Mouse (Mus musculus): ENCODE data around the gene Gm49337. TPM values are rescaled to one million over a fixed set of nuclear protein-coding genes. Genes with fewer than 3 reads are reported as not detected.

Gene Gm49337
- total RNA-seq (2014; rRNA removed) (not detected in 2 replicates), polyA plus RNA-seq (2015; fragmentation: Nextera tagmentation; extraction: Ambion mirVana) (not detected in 2 replicates)

- no peak within 1 kb of the TSS for H3K27ac ChIP-seq (ENCODE audit: low read depth, low read length)
- no peak within 1 kb of the TSS for H3K4me3 ChIP-seq (ENCODE audit: low read depth, low read length)
- no peak for ATAC-seq
- no peaks in the 10 kb centered on the region for H3K9me3 ChIP-seq (ENCODE audit: low read length)
- 79% methylated on average over 6 of the region's 6 CpGs for WGBS
- H3K27me3 ChIP-seq (ENCODE audit: insufficient read depth, low read length): no peaks in the 10 kb centered on the region
- no peak for TF ChIP-seq CTCF (IDR thresholded peaks at IDR 0.05; ENCODE audit: low read depth)
- H3K36me3 ChIP-seq (ENCODE audit: insufficient read depth): no peaks in the 10 kb centered on the region
- DNase-seq: no peak
- H3K4me2 ChIP-seq (ENCODE audit: low read depth): no peak within 1 kb of the TSS
- H3K4me1 ChIP-seq (ENCODE audit: insufficient read depth): peaks cover 13% of the 10 kb centered on the region; the same call in 1 of the 2 replicates
- H3K9ac ChIP-seq: no peak within 1 kb of the TSS
Observed at GRCm38 (mm10) chr4:116173072-116173471, at the start of gene Gm49337, which contains the start of gene 1700042G07Rik. Gene Gm49337 (plus strand): TSS chr4:116173384. Gene 1700042G07Rik (plus strand): TSS chr4:116173372.

GRCm38 (mm10) chr4:116123602-116124519 is 49.3 kb upstream of the Gm49337 start, which contains the start of the genes Rad54l and Pomgnt1:
Gene Rad54l (minus strand): TSS chr4:116123690.
Gene Pomgnt1 (plus strand): TSS chr4:116123840.
- peak within 1 kb of the TSS; percentile 59 for H3K9ac ChIP-seq
- no peaks in the 10 kb centered on the region for H3K27me3 ChIP-seq (ENCODE audit: insufficient read depth, low read length)
- H3K36me3 ChIP-seq (ENCODE audit: insufficient read depth): no peaks in the 10 kb centered on the region
- H3K4me2 ChIP-seq (ENCODE audit: low read depth): peak within 1 kb of the TSS; percentile 55
- peak; percentile 54 for TF ChIP-seq CTCF (IDR thresholded peaks at IDR 0.05; ENCODE audit: low read depth)
- under 1% methylated on average over 24 of the region's 24 CpGs for WGBS
- H3K9me3 ChIP-seq (ENCODE audit: low read length): no peaks in the 10 kb centered on the region
- peak; percentile 94 for DNase-seq
- H3K4me1 ChIP-seq (ENCODE audit: insufficient read depth): no peaks in the 10 kb centered on the region
- ATAC-seq: peak; percentile 99
- no peak within 1 kb of the TSS; the same call in 1 of the 2 replicates for H3K27ac ChIP-seq (ENCODE audit: low read depth, low read length)
- H3K4me3 ChIP-seq (ENCODE audit: low read depth, low read length): peak within 1 kb of the TSS; percentile 60

- H3K4me1 ChIP-seq (ENCODE audit: insufficient read depth): no peaks in the 10 kb centered on the region
Observed at GRCm38 (mm10) chr4:116125803-116126386, 47.3 kb upstream of the Gm49337 start.

GRCm38 (mm10) chr4:116127956-116128355 is 45.2 kb upstream of the Gm49337 start:
- no peak for TF ChIP-seq CTCF (IDR thresholded peaks at IDR 0.05; ENCODE audit: low read depth)
- Histone ChIP-seq H3K27me3 (ENCODE audit: insufficient read depth, low read length) (no peaks in the 10 kb centered on the region), H3K4me1 (ENCODE audit: insufficient read depth) (no peaks in the 10 kb centered on the region), H3K36me3 (ENCODE audit: insufficient read depth) (no peaks in the 10 kb centered on the region), H3K27ac (ENCODE audit: low read depth, low read length) (no peak overlapping the region), H3K9ac (no peak overlapping the region), H3K4me3 (ENCODE audit: low read depth, low read length) (no peak overlapping the region), H3K9me3 (ENCODE audit: low read length) (no peaks in the 10 kb centered on the region), H3K4me2 (ENCODE audit: low read depth) (no peak overlapping the region)
- ATAC-seq (no peak), DNase-seq (no peak)
- WGBS: 73% methylated on average over 6 of the region's 6 CpGs

More at GRCm38 (mm10) chr4:116125803-116126386, 47.3 kb upstream of the Gm49337 start:
- no peak overlapping the region for H3K9ac ChIP-seq
- WGBS: 96% methylated on average over 4 of the region's 4 CpGs
- H3K4me3 ChIP-seq (ENCODE audit: low read depth, low read length): no peak overlapping the region
- ATAC-seq: no peak
- H3K9me3 ChIP-seq (ENCODE audit: low read length): no peaks in the 10 kb centered on the region
- H3K27me3 ChIP-seq (ENCODE audit: insufficient read depth, low read length): no peaks in the 10 kb centered on the region
- no peak overlapping the region for H3K4me2 ChIP-seq (ENCODE audit: low read depth)
- no peak for TF ChIP-seq CTCF (IDR thresholded peaks at IDR 0.05; ENCODE audit: low read depth)
- DNase-seq: no peak
- no peak overlapping the region for H3K27ac ChIP-seq (ENCODE audit: low read depth, low read length)
- no peaks in the 10 kb centered on the region for H3K36me3 ChIP-seq (ENCODE audit: insufficient read depth)

GRCm38 (mm10) chr4:116133126-116133525 is 40.1 kb upstream of the Gm49337 start:
- Histone ChIP-seq H3K4me2 (ENCODE audit: low read depth) (no peak overlapping the region), H3K9me3 (ENCODE audit: low read length) (no peaks in the 10 kb centered on the region), H3K9ac (no peak overlapping the region), H3K4me3 (ENCODE audit: low read depth, low read length) (no peak overlapping the region), H3K36me3 (ENCODE audit: insufficient read depth) (no peaks in the 10 kb centered on the region), H3K27ac (ENCODE audit: low read depth, low read length) (no peak overlapping the region), H3K4me1 (ENCODE audit: insufficient read depth) (no peaks in the 10 kb centered on the region), H3K27me3 (ENCODE audit: insufficient read depth, low read length) (no peaks in the 10 kb centered on the region)
- DNase-seq (no peak), ATAC-seq (no peak)
- no peak for TF ChIP-seq CTCF (IDR thresholded peaks at IDR 0.05; ENCODE audit: low read depth)
- 91% methylated on average over 4 of the region's 4 CpGs for WGBS

GRCm38 (mm10) chr4:116134990-116135389 is 38.2 kb upstream of the Gm49337 start:
- H3K9me3 ChIP-seq (ENCODE audit: low read length): no peaks in the 10 kb centered on the region
- H3K4me2 ChIP-seq (ENCODE audit: low read depth): no peak overlapping the region
- H3K36me3 ChIP-seq (ENCODE audit: insufficient read depth): no peaks in the 10 kb centered on the region
- H3K4me1 ChIP-seq (ENCODE audit: insufficient read depth): no peaks in the 10 kb centered on the region
- H3K4me3 ChIP-seq (ENCODE audit: low read depth, low read length): no peak overlapping the region
- 21% methylated on average over 2 of the region's 2 CpGs for WGBS
- no peaks in the 10 kb centered on the region for H3K27me3 ChIP-seq (ENCODE audit: insufficient read depth, low read length)
- H3K27ac ChIP-seq (ENCODE audit: low read depth, low read length): no peak overlapping the region
- TF ChIP-seq CTCF (IDR thresholded peaks at IDR 0.05; ENCODE audit: low read depth): peak; percentile 94
- DNase-seq (peak; percentile 76), ATAC-seq (peak; percentile 77)
- no peak overlapping the region for H3K9ac ChIP-seq

Measured in forebrain, postnatal 0 days (tissue).